Mouse (Mus musculus): ENCODE measurements around the gene Reps1.

DNA sequence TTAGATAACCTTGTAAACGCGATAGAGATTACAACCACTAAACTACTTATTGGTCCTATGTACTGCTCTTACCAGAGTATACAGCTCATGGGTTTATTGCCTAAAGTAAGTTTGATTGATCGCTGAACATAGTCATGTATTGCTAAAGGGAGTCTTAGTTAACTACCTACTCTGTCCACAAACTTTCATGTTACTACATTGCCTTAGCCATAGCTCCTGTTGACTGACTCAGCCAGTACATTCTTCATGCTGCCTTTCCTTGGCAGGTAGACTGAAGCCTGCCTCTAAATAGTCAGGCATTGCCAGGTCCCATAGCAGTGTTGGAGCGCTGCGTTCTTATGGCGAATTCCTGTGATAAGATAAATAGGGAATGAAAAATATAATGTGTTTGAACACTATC is 20.2 kb downstream of the Reps1 start:
- TF ChIP-seq CTCF (IDR thresholded peaks at IDR 0.05; ENCODE audit: borderline replicate concordance, control insufficient read depth, extremely low read depth, insufficient read depth, low read length, poor library complexity): no peak
- TF ChIP-seq POLR2A (IDR thresholded peaks at IDR 0.05; ENCODE audit: control insufficient read depth, extremely low read depth, insufficient read depth, low read length, poor library complexity): no peak

All from thymus, adult 2 months (tissue).